Mouse (Mus musculus) left cerebral cortex, postnatal 14 days (tissue): ENCODE results near the gene Lrfn2. TPM values are rescaled to one million over a fixed set of nuclear protein-coding genes. Genes with fewer than 3 reads are reported as not detected.

Experiments
- DNase-seq, 2 experiments: peaks; one replicate each; pipeline ENCODE4 v3.0.0; 2021 to 2022; ENCODE audit warnings: low spot score in 2 of 2, mixed read lengths in 1 of 2
- intact Hi-C: fragments of 180-260 bp; cut with DNase I; formaldehyde crosslinking; loops from one replicate; pipeline ENCODE4 v1.15.1; 2025
- total RNA-seq, 2 experiments: library from RNA; stranded (reverse); gene quantifications; 2 replicates each; pipeline ENCODE4 v1.2.3; 2021

Gene Lrfn2
- total RNA-seq, 2 experiments from 2014 or later = 37.6 to 39.4 TPM

DNA sequence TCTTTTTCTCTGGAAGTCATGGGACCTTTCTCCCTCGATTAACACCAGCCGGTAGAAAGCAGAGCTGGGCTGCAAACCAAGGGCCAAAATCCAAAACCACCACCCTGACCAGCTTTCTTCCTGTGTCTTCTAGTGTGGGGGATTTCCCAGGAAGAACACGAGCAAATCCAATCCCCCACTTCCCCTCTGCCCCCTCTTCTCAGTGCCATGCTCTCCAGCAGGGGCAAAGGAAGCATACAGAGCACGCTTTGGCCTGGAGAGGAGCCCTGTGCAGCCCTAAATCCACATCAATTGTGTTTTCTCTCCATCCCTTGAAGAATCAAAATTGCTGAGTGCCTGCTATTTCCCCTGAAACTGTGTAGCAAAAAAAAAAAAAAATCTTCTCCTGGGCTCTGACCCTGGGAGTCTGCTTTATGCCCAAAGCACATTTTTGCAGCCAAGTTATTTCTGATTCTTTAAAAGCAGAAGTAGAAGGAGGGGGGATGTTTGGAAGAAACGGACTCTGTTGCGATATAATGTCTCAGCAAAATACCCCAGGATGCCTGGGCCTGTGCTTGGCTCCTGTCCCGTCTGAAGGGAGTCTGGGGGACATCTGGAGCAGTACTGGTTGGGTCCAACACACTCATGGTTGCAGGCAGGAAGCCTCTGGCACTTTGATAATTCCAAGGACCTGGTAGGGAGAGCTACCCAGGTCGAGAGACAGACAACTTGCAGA lies 86.8 kb downstream of the Lrfn2 start:
- intact Hi-C loops = no loop called here
- DNase-seq = no peak

- intact Hi-C loops = loop anchor here (5.0 kb wide), 1 partner anchor 97 kb away; the partner anchor contains the start of gene Lrfn2
- DNase-seq = peak; percentile 53 to 54
Observed at GRCm38 (mm10) chr17:49029556-49030268, 97.5 kb downstream of the Lrfn2 start.

DNA sequence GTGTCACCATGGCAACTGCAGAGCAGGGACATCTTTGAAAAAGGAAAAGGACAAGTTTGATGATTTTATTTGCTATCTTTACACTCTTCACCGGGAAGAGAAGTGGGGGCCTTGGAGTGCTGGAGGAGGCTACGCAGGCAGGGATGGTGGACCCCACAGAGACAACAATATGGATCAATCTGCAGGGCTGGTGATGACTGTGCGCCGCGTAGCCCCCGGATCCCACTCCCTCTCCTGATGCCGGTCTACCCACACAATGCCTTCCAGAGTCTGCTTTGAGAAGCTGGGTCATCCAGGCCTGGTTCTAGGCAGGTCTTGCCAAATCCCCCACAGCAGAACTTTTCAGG lies 98.1 kb downstream of the Lrfn2 start:
- DNase-seq = no peak
- intact Hi-C loops = loop anchor here (5.0 kb wide), 1 partner anchor 98 kb away; the partner anchor contains the start of gene Lrfn2

- intact Hi-C loops = loop anchor here (5.0 kb wide), 1 partner anchor 99 kb away; the partner anchor contains the start of gene Lrfn2
- DNase-seq = no peak
Observed at GRCm38 (mm10) chr17:49030841-49031240, 98.7 kb downstream of the Lrfn2 start.

- peak; percentile 27 to 35 for DNase-seq
- intact Hi-C loops = loop anchor here (5.0 kb wide), 1 partner anchor 99 kb away; the partner anchor contains the start of gene Lrfn2
Observed at GRCm38 (mm10) chr17:49031790-49032189, 99.6 kb downstream of the Lrfn2 start.

DNA sequence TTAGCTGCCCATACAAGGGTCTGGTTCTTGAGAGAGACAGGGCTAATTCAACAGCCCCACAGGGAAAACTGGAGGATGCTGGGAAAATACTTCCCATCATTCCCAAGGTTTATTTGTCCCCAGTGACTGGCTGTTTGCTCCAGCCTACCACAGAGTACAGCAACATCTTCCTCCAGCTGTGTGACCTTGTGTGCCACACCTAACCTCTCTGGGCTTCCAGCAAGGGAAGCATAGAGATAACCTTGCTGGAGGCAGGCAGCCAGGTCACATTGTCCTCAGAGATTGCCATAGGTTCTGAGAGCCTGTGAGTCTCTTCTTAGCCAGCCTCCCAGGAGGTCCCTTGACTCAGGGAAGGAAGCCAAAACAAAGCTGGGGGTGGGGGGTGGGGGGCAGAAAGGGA lies 101.1 kb downstream of the Lrfn2 start:
- intact Hi-C loops = loop anchor here (5.0 kb wide), 1 partner anchor 101 kb away; the partner anchor contains the start of gene Lrfn2
- no peak for DNase-seq

DNA sequence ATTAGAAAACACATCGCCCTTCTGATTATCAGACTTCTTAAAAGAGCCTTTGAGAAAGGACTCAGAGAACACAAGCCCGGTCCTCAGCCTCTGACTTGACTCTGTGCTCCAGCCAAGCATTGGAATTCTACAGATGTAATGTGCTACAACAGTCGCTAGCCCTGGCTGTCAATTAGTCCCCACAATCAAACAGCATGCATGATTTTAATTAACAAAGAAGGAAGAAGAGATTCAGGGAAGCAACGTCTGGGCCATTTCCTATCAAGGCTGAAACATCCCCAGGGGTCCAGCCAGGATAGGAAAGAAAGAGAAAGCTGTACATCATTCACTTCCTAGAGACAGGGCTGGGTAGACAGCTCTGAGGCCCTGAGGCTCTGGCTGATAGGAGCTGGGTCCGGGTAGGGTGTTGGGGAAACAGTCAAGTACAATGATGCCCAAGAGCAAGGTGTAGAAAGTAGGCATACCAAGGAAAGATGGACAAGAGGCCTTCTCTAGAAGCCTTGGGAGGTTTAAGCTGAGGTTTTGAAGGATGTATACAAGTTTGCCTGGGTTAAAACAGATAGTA lies 101.6 kb downstream of the Lrfn2 start:
- no peak for DNase-seq
- intact Hi-C loops = loop anchor here (5.0 kb wide), 1 partner anchor 101 kb away; the partner anchor contains the start of gene Lrfn2

DNA sequence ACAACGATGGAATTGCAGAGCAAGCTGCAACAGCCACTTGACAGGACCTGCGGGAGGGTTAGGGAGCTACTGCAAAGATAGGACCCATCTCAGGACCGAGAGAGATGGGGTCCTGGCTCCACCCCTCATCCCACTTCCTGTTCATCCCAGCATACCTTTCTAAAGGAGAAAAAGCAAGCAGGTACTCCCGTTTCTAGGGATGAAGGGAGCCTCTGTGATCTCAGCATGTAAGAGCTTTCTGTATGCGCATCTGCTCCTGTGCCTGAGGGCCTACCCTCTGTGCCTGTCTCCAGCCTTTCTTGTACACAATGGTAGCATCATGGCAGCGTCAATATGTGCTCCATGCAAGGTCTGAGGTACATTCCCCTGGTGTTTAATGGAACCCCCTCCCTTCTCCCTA lies 102.9 kb downstream of the Lrfn2 start:
- intact Hi-C loops = no loop called here
- no peak for DNase-seq

DNA sequence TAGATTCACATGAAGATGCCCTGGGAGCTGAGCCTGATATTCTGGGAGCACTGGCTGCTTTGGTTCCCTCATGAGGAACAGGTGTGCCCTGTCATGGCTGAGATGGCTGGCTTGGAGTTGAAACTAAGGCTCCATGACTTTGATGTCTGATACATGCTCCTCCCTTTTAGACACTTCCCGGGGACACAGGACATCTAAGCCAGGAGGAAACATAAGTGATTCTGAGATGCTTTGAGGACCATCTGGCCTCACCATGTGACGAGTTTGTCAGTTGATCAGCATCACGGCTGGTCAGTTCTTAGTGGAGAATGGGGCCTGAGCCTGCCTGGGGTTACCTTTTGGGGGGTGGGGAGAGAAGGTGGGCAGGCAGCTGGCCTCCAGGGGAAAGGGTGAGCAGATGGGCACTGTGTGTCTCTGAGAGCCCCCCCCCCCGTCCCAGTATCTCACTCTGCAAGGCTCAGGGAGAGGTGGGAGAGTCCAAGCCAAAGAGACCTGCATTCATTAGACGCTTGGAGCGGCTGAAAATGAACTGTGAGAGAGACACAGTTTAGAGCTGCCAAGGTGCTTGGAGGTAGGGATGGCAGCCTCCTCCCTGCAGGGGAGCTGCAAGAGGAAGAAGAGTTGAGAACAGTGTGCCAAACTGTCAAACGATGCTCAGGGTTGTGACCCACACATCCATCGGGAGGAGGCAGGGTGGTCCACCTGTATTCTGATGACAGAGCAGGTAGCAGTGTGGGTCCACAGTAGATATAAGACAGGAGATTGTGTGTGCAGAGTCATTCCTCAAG lies 105.2 kb downstream of the Lrfn2 start:
- no peak for DNase-seq
- intact Hi-C loops = no loop called here

- DNase-seq = no peak
- intact Hi-C loops = no loop called here
Observed at GRCm38 (mm10) chr17:49043806-49044640, 111.8 kb downstream of the Lrfn2 start.

GRCm38 (mm10) chr17:49047921-49048320 lies 115.7 kb downstream of the Lrfn2 start:
- DNase-seq = no peak
- intact Hi-C loops = no loop called here

GRCm38 (mm10) chr17:49051231-49051630 lies 119.1 kb downstream of the Lrfn2 start:
- intact Hi-C loops = no loop called here

GRCm38 (mm10) chr17:49061141-49061540 lies 129.0 kb downstream of the Lrfn2 start:
- intact Hi-C loops = loop anchor here (5.0 kb wide), 1 partner anchor 129 kb away; the partner anchor contains the start of gene Lrfn2
- DNase-seq = no peak

More at GRCm38 (mm10) chr17:49051231-49051630, 119.1 kb downstream of the Lrfn2 start:
- DNase-seq = no peak

DNA sequence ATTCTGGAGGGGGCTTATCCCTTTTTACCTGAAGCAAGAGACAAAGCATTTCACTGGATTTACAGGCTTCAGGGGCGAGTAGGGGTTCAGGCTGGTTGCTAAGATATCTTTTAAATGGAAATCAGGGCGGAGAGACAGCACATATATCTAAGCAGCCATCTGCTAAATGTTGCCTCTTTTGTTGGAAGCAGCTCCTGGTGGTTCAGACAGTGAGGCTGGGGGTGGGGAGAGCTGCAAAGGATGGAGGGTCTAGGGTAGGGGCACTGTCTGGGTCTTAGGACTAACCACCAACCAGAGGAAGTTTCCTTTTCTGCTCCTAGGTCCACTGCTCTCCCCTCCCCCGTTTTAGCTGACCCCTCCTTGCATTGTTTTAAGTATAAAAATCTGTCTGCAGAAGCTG lies 131.6 kb downstream of the Lrfn2 start:
- intact Hi-C loops = loop anchor here (5.0 kb wide), 1 partner anchor 131 kb away; the partner anchor contains the start of gene Lrfn2
- DNase-seq = peak in 1 of 2 experiments; percentile 67

- intact Hi-C loops = loop anchor here (5.0 kb wide), 1 partner anchor 132 kb away; the partner anchor contains the start of gene Lrfn2
- peak; percentile 67 to 89 for DNase-seq
Observed at GRCm38 (mm10) chr17:49064526-49064925, 132.3 kb downstream of the Lrfn2 start.

DNA sequence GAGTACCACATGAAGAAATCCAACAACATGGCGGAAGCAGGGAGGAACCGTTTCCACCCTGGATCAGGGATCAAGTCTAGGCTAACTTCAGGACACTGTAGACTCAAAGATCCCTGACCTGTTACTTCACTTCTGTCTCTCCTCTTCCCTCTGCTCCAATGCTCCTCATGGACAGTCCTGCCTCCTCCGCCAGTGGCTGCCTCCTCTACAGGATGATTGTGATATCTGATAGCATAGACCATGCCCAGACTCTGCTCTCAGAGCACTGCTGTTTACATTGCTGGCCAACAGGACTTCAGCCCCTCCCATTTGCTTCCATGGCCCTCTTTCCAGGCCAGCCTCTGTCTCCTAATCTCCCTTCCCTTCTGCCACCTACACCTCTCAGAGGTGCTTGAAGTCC lies 132.9 kb downstream of the Lrfn2 start:
- intact Hi-C loops = no loop called here
- no peak for DNase-seq

GRCm38 (mm10) chr17:49066748-49067147 lies 134.6 kb downstream of the Lrfn2 start:
- intact Hi-C loops = no loop called here

DNA sequence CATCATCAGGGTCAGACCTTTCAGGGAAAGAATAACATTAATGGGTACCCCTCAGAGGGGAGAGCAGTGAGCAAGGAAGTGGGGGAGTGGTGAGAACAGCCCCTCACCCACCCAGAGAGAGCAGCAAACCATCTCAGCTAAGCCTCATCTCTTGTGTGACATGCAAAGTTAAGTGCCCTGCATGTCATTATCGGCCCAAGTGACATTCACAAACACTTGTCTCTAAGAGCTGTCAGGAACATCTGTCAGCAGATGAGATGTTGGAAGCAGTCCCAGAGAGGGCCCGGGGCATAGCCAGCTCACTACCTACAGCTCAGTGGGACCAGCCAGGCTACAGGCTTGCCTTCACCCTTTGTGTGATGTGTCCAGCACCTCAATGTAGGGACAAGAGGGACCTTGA lies 146.0 kb downstream of the Lrfn2 start:
- DNase-seq = no peak
- intact Hi-C loops = no loop called here

More at GRCm38 (mm10) chr17:49066748-49067147, 134.6 kb downstream of the Lrfn2 start:
- peak in 1 of 2 experiments; percentile 43 for DNase-seq
